Mouse (Mus musculus) B cell, adult 2 months (primary cell): ENCODE data around the gene Gm28510.
"Not testable (repeated sequence)": the region's sequence is repeated elsewhere in the genome, so short reads cannot be mapped to it uniquely, and the experiment has no call there.

Experiments used
- DNase-seq, 2 experiments: peaks; one replicate each; pipeline ENCODE4 v3.0.0; 2022

The Gm28510 gene

GRCm38 (mm10) chrY:10412437-10412836 lies at the start of gene Gm28510:
Gene Gm28510 (plus strand): TSS chrY:10412737.
- not testable (repeated sequence) for DNase-seq
